Mouse (Mus musculus): ENCODE data around the gene Ano4.
A peak's percentile ranks its signal among the peaks of the same experiment; 100 is the strongest.

Gene Ano4

GRCm38 (mm10) chr10:89344491-89345195 is at the start of gene Ano4:
Ano4 (minus strand) TSS chr10:89344762.
- peak; percentile 2 for DNase-seq

- no peak for DNase-seq
These were observed 48.1 kb upstream of the Ano4 start for GRCm38 (mm10) chr10:89392687-89393086.

GRCm38 (mm10) chr10:89391571-89392163 is 47.1 kb upstream of the Ano4 start:
- no peak for DNase-seq

GRCm38 (mm10) chr10:89386461-89386860 is 41.9 kb upstream of the Ano4 start:
- DNase-seq: no peak

GRCm38 (mm10) chr10:89383462-89383861 is 38.9 kb upstream of the Ano4 start:
- peak; percentile 80 for DNase-seq

GRCm38 (mm10) chr10:89377750-89378149 is 33.2 kb upstream of the Ano4 start:
- DNase-seq: no peak

GRCm38 (mm10) chr10:89370051-89370450 is 25.5 kb upstream of the Ano4 start:
- no peak for DNase-seq

GRCm38 (mm10) chr10:89358933-89359332 is 14.4 kb upstream of the Ano4 start:
- no peak for DNase-seq

- no peak for DNase-seq
These were observed 10.1 kb upstream of the Ano4 start for GRCm38 (mm10) chr10:89354639-89355038.

- no peak for DNase-seq
These were observed 6.9 kb upstream of the Ano4 start for GRCm38 (mm10) chr10:89351416-89351815.

- no peak for DNase-seq
These were observed 1.0 kb upstream of the Ano4 start for GRCm38 (mm10) chr10:89345606-89346005.

- DNase-seq: no peak
These were observed 603 bp upstream of the Ano4 start for GRCm38 (mm10) chr10:89345196-89345533.

GRCm38 (mm10) chr10:89344132-89344490 is 451 bp downstream of the Ano4 start:
- DNase-seq: no peak

- DNase-seq: no peak
These were observed 846 bp downstream of the Ano4 start for GRCm38 (mm10) chr10:89343716-89344115.

- no peak for DNase-seq
These were observed 14.3 kb downstream of the Ano4 start for GRCm38 (mm10) chr10:89330261-89330660.

GRCm38 (mm10) chr10:89329806-89330205 is 14.8 kb downstream of the Ano4 start:
- DNase-seq: no peak

- DNase-seq: no peak
These were observed 15.7 kb downstream of the Ano4 start for GRCm38 (mm10) chr10:89328876-89329275.

GRCm38 (mm10) chr10:89327004-89327511 is 17.5 kb downstream of the Ano4 start:
- peak; percentile 65 for DNase-seq

GRCm38 (mm10) chr10:89326383-89326782 is 18.2 kb downstream of the Ano4 start:
- no peak for DNase-seq

GRCm38 (mm10) chr10:89307566-89307965 is 37.0 kb downstream of the Ano4 start:
- no peak for DNase-seq

- no peak for DNase-seq
These were observed 44.2 kb downstream of the Ano4 start for GRCm38 (mm10) chr10:89300346-89300745.

- no peak for DNase-seq
These were observed 51.8 kb downstream of the Ano4 start for GRCm38 (mm10) chr10:89292784-89293183.

GRCm38 (mm10) chr10:89290698-89291097 is 53.9 kb downstream of the Ano4 start:
- no peak for DNase-seq

GRCm38 (mm10) chr10:89289290-89289689 is 55.3 kb downstream of the Ano4 start:
- DNase-seq: no peak

- no peak for DNase-seq
These were observed 64.2 kb downstream of the Ano4 start for GRCm38 (mm10) chr10:89280402-89280801.

Measured in lung, postnatal 14 days (tissue).